Mouse (Mus musculus): Measurements from ENCODE around the gene Rnase13.

The Rnase13 gene

DNA sequence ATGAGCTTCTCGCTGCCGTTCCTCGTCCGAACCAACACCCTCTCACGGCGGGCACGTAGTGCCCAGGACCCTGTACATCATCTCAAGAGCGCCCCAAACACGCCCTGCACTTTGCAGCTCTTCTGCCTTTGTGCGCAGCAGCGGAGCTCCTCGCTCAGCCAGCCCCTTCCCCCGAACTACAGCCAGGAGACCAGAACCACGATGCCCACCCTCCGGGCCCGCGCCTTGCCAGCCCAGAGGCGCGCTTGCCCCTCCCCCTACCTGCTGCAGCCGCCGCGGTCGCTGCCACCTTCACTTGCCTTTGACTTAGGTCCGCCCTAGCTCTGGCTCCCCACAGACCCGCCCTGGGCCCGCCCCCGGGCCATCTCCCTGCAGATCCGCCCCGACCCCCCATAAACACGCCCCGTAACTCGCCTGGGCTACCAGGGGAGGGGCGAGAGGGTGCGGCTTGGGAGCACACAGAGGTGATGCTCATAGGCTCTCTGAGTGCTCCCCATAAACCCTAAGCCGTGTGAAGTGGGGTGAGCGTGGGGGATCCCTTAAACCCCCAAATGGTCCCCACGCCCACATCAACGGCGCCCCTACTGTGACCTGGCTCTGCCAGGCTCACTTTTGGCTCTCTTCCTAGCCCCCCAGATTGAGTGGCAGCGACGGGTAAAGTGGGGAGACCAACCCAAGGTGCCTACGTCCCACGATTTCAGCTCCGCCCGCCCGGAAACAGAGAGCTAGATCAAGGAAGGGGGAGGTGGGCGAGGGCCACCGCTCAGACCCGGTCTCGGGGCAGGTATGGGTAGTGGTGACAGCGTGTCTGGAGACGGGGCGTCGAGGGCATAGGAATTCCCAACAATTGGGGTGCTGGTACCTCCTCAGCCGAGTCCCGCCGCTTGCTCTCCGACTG is 9.3 kb downstream of the Rnase13 start:
- peak; percentile 52 to 72 for DNase-seq (ENCODE audit: low spot score in 2 of 2)

DNA sequence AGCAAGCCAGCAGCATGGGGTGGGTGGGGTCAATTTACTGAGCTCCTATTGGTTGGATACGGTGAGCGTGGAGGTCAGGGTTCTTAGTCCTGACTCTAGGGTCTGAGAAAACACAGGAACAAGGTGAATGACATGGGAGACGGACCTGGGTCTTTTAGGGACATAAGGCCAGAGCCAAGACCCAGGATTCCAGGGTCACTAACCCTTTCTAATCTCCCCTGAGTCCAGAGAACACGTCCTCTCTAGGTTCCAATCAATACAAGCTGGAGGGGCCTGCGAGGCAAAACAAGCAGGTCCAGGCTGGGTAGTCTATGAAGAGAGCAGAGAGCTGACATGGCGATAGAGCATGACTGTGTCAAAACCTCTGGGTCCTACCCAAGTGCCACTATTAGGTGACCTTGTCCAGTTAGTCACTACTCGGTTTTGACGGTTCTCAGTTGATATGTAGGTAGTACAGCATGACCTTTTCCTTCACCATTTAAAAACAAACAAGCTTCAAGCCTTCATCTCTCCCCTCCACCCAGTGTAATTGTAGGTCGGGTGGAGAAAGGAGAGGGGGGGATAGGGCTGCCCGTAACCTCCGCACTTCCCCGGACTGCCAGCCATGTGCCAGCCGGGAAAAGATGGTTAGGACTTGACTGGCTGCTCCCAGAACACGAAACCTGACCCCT is 10.0 kb downstream of the Rnase13 start:
- no peak for DNase-seq (ENCODE audit: low spot score in 2 of 2)

DNA sequence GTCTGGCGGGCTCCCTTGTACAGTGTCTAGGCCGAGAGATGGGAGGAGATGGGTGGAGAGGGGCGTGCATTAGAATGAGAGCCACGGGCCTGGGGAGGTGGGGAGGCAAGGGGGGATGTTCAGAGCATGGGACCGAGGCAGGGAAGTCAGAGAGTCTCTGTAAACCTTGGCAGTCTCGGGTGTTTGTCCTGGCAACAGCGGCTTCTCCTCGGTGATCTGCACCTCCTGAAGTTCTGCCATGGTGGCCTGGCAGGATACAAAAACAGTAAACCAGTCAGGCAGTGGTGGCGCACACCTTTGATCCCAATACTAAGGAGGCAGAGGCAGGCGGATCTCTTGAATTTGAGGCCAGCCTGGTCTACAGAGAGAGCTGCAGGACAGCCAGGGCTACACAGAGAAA is 11.3 kb downstream of the Rnase13 start:
- DNase-seq (ENCODE audit: low spot score in 2 of 2), result no peak

DNA sequence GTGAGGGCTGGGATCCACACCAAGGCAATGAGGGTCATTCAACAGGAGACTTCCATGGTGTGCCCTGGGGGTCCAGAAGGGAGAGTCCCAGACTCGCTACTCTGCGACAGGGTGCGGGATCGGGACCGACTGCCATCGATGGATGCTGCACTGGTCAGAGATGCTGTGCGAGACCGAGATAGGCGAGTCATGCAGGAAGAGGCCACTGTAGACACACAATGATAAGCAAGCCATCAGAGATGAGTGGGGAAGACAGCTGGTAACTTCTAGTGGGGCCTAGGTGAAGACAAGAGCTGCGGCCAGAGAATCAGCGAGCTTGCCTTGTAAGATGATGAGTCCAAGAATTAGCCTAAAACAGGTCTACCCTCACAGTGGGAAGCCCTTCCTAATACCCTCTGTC is 16.5 kb downstream of the Rnase13 start:
- DNase-seq (ENCODE audit: low spot score in 2 of 2), result no peak

DNA sequence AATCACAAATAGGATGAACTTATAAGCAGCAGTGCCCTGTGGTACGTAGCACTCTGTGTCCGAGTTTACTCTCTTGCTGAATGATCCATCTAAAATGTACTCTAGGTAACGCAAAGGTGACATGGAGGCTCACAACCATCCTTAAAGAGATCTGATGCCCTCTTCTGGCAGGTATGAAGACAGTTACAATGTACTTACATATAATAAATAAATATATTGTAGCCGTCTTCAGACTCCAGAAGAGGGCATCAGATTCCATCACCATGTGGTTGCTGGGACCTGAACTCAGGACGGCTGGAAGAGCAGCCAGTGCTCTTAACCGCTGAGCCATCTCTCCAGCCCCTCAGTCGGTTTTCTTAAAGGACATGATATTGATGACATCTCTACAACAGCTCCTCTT is 17.9 kb downstream of the Rnase13 start:
- DNase-seq (ENCODE audit: low spot score in 2 of 2), result no peak

DNA sequence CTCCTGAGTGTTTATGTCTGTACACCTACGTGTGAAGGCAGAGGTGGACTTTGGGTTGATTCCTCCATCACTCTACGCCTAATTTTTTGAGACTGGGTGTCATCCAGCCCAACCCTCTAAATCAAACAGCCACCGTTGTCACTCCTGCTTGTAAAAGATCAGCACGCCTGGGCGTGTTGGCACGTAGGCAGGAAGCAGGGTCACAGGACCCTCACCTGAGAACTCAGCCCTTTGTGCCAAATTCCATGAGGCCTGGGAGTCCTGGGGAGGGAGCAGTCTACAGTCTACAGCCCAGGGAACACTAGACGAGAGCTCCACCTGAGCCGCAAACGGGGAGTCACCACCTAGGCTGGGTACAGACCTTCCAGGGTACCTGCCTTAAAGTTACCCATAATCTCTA is 18.8 kb downstream of the Rnase13 start:
- DNase-seq (ENCODE audit: low spot score in 2 of 2), result no peak

DNA sequence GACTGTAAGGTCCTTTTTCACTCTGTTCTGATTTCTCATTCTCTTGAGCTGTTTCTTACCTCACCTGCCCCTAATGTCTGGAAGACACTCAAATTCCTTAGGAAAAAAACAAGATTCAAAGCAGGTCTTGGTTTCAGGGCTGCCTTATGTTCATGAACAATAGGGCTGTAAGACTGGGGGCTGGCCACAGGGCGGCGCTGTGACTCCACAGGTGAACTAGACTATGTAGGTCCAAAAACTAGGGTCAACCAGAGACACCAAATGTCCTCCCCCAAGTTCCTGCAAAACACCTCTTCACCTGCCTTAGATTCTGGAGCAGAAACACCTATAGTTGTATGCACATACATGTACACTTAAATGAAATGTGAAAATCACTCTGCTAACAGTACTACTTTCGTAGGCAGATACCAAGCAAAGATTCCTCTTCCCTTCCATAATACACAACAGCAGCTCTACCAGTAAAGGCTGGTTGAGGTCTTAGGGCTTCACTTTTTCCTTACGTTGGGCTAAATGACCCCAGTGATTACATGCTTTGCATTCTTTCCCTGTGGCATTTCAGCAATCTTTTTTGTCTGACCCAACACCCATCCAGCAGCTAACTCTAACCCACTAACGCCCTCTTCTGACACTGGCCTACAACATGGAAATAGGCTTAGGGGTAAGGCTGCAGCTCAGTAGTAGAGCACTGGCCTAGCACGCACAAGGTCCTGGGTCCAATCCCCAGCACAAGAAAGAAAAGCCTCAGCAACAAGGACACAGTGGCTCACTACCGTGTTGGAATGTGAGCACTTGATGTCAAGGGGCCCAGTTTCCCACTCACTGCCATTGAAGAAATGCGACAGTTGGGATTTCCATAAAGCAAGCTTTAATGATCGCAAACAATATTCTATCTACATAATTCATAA is 19.5 kb downstream of the Rnase13 start:
- DNase-seq (ENCODE audit: low spot score in 2 of 2), result peak; percentile 71 to 90

DNA sequence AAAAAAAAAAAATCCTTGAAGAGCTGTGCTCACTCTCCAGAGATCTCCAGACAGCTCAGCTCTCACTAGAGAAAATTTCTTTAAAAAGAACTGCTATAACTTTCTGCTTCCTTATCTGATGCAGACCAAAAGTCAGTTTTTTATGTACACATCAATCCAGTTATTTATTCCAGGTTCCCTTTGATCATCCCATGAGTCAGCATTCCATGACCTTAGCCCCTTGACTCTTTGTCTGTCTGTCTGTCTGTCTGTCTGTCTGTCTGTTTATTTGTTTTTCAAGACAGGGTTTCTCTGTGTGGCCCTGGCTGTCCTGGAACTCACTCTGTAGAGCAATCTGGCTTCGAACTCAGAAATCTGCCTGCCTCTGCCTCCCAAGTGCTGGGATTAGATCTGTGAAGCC is 23.2 kb downstream of the Rnase13 start:
- no peak for DNase-seq (ENCODE audit: low spot score in 2 of 2)

DNA sequence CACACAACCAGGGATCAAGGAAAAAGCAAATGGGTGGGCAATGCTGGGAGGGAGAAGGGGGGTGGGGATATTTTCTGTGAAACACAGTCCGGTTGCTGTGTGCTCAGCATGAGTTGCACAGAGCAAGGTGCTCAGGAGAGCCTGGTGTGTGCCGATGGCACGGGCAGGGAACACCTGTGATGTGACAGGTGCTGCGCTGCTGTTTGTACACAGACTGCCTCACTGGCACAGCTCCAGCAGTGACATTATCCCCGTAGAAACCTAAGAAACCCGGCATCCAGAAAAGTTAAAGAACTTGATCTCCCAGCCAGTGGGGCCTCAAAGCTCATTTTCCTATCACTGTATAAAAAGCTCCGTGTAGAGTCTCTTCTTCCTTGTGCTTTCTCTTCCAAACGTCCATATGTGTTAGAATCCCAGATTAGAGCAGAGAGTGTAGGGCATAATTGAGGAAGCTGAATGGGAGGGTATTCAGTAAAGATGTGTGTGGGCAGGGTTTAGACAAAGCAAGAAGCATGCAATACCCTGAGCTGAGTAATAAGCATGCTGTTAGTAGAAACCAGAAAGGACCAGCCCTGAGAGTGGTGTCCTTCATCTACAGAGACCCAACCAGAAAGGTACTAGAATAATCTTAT is 25.9 kb downstream of the Rnase13 start:
- DNase-seq (ENCODE audit: low spot score in 2 of 2), result no peak

DNA sequence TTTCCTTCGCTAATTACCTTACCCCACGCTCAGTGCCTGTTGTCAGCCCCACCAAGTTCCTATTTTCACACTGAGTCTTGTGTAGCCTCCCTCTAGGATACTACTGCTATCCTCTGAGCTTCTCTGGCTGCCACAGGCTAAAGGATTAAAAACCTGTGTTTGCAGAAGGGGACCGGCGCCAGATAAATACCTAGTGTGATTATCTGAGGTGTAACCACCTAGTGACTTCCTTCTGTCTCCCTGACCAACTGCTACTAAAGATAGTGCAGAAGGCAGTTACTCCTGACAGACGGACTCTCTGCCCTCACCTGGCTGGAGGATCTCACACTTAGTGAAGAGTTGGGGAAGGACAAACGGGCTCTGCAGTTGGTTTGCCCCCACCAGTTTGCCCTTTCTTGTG is 26.6 kb downstream of the Rnase13 start:
- no peak for DNase-seq (ENCODE audit: low spot score in 2 of 2)

DNA sequence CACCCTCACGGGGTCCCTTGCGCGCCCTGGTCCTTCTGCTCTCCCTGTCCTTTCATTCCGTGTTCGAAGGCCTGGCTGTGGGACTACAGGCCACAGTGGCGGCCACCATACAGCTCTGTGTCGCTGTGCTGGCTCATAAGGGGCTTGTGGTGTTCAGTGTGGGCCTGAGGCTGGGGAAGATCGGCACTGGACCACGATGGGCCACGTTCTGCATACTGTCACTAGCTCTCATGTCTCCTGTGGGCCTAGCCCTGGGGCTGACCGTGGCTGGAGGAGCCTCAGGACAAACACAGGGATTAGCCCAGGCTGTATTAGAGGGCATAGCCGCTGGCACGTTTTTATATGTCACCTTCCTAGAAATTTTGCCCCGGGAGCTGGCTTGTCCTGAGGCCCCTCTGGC is 27.5 kb downstream of the Rnase13 start:
- no peak for DNase-seq (ENCODE audit: low spot score in 2 of 2)

DNA sequence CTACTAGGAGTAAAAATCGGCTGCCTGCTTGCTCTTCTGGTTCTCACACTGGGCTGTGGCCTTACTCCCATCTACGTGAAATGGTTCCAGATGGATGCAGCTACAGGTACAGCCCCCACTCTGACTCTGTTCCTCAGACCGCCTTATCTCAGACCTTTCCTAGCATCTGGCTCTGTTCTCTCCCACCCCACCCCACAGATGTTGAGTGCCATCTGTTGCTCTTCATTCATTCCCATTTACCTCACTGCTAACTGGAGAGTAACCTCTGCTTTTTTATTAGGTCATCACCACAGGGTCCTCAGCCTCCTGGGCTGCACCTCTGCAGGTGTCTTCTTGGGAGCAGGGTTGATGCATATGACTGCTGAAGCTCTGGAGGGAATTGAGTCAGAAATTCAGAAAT is 28.8 kb downstream of the Rnase13 start:
- DNase-seq (ENCODE audit: low spot score in 2 of 2), result no peak

DNA sequence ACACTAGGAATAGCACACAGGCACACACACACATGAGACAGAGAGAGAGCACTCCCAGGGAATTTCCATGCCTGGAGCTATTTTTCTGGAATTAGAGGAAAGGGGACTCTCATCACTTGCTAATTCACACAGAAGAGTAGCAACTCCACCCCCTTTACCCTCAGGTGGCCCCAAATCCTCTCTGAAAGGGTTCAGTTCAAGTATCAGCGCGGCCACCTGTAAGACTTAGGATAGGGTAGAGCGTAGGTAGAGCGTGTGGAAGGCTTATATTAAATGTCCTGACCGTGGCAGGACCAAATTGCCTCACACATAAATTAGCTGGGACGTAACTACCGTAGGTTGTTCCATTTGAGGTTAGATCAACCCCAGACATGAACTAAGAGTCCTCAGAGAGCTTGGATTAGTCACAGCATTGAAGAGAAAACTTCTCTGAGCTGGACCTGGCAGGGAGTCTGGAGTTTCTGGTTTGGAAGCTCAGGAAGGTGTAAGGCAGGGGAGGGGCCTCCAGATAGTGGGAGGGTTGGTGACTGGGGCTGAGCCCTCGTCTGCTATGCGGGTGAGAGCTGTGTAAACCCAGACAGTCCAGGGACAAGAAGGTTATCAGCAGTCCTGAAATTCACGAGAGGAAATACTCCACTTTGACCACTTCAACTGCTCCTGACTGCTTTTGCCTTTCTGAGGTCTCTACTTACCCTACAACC is 29.3 kb downstream of the Rnase13 start:
- DNase-seq (ENCODE audit: low spot score in 2 of 2), result no peak

DNA sequence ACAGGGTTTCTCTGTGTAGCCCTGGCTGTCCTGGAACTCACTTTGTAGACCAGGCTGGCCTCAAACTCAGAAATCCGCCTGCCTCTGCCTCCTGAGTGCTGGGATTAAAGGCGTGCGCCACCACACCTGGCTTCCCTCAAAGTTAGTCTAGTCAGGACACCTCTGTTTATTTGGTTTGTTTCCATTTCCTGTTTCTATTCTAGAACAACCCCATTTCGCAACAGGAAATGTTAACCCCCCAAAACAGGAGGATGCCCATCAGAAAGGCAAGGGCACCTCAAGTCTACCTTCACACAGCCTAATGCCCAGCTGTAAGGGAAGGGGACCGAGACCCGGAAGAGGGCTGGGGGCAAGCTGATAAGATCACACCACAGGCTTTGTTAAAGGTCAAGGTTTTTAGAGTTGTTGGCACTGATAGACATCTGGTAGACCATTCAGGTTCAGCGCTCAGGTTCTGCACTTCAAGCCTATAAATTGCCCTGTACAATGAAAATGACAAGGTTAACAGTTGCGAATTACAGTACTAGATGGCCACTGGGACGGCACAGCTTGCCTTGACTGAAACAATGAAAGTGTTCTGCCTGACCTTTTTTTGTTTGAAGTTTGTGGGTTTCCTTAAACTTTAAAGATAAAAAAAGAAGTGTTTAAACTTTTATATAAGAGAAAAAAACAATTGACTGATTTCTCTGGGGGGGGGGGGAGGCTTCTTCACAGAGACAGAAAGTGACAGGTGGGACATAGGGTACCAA is 30.2 kb downstream of the Rnase13 start, which contains the start of gene Slc39a2:
Gene Slc39a2, plus strand, starts transcription at position 699 of the 749 bp plus-strand sequence.
- no peak for DNase-seq (ENCODE audit: low spot score in 2 of 2)

DNA sequence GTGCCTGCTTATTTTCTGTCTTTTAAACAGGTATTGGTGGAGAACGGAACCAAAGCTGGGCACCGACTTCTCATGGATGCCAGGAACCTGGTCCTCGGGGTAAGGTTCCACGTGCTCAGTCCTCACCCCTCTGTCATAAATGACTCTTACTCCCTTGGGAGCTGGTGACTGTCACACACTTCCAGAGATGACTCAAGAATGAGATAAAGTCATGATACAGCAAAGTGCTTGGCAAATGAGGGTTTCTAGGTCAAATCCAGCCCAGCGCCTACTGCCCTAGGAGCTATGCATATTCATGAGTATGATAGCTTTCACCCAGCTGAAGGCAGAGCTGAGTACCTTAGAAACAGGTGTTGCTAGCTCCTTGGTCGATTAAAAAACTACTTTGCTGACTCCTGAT is 32.7 kb downstream of the Rnase13 start:
- no peak for DNase-seq (ENCODE audit: low spot score in 2 of 2)

DNA sequence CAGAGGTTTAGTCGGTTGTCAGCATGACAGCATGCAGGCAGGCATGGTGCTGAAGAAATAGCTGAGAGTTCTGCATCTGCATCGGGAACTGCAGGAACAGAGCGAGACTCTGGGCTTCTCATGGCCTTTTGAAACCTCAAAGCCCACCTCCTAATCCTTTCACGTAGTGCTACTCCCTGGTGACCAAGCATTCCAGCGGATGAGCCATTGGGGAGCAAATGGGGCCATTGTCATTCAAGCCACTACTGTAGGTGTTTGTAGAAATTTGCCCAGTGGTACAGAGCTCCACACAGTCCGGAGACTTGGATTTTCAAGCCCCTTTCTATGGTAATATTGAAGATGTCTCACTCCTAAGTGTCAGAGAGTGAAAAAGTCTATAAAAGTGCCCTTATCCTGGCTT is 36.5 kb downstream of the Rnase13 start:
- no peak for DNase-seq (ENCODE audit: low spot score in 2 of 2)

DNA sequence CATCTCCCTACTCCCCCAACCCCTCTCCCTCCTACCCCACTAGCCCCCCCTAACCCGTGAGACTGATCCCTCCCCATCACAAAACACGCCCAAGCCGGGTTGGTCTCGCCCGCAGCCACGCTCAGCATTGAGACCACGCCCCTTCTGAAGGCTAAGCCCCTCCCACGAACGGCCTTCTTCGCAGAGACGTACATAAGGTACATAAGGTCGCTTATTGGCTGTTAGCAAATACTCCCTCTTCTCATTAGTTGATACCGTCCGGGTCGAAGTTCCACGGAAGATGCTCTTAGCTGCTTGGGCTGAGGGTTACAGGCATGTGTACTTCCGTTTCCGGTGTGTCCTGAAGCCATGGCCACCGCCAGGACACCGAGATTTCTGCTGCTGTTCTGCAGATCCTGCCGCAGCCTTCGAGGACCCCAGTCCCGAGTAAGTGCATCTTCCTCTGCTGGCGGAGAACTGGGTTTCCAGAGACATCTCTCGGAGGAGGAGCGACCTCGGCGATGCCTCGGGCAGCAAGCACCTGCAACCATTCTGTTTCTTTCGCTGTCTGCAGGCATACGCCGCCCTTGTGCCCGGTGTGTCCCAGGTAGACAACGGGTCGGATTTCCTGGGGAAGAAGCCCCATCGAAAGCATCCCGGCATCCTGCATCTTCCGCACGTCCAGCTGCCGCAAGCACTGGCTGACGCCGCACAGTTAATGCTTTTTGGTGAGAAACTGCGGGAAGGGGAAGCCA is 37.8 kb downstream of the Rnase13 start, which contains the start of gene Mettl17:
Gene Mettl17, plus strand, starts transcription at position 245 of the 734 bp plus-strand sequence.
- peak; percentile 93 to 94 for DNase-seq (ENCODE audit: low spot score in 2 of 2)

DNA sequence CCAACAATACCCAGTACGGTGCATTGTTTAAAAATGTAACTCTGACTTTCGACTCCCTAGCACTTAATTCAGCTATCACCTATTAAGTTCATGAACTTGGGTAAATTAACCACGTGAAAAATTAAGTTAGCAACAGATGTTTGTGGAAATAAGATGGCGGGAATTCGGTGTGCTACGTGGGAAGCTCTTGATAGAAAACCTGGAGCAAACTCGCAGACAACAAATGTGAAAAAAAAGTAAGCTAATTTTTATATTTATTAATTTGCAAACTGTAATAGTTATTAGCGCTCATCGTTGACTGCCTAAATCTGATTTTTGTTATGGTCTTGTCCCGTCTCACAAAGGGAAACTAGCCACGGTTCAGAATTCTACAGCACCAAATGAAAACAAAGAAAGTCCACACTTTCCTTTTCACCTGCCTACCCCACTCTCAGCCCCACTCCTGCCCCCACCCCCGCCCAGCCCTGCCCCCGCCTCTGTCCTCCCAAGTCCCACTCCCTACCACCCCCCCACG is 38.5 kb downstream of the Rnase13 start:
- DNase-seq (ENCODE audit: low spot score in 2 of 2), result no peak

DNA sequence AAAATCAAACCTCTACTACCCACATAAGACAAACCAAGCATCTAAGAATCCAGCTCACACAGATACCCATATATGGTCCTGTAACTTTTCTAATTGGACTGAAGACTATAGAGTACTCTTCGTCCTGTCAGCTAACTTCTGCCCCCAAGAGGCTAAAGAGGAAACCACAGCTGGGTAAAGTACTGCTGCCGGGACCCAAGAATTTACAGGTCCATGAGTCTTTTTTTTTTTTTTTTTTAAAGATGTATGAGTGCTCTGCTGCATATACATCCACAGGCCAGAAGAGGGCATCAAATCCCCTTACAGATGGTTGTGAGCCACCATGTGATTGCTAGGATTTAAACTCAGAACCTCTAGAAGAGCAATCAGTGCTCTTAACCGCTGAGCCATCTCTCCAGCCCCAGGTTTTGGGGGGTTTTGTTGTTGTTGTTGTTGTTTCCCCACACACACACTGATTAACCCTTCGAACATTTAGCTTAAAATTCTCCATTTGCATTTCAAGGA is 39.0 kb downstream of the Rnase13 start:
- DNase-seq (ENCODE audit: low spot score in 2 of 2), result peak; percentile 77 to 79
